Mouse (Mus musculus) splenic B cell, adult 2 months (primary cell): ENCODE data around the gene Edem1.

Experiments
- DNase-seq: peaks from one replicate; pipeline ENCODE4 v3.0.0-alpha.2; 2011; ENCODE audit warnings: low read depth, low spot score
- H3K27me3 ChIP-seq: 2 replicates; pipeline ENCODE4 v1.6.1; 2012; ENCODE audit warnings: mild to moderate bottlenecking, low read length, moderate library complexity, mixed read lengths; ENCODE audit not compliant: control insufficient read depth, poor library complexity, insufficient read depth, severe bottlenecking
- H3K36me3 ChIP-seq: 2 replicates; pipeline ENCODE4 v1.6.1; 2012; ENCODE audit warnings: mild to moderate bottlenecking, low read length, moderate library complexity, mixed read lengths; ENCODE audit not compliant: control insufficient read depth, poor library complexity, insufficient read depth, severe bottlenecking

Gene Edem1

GRCm38 (mm10) chr6:108828234-108828868 lies at the start of gene Edem1:
Edem1 (plus strand) TSS chr6:108828641.
- no peaks in the 10 kb centered on the region for H3K27me3 ChIP-seq
- peak; percentile 97 for DNase-seq

GRCm38 (mm10) chr6:108781865-108782264 lies 46.6 kb upstream of the Edem1 start:
- peak; percentile 74 for DNase-seq

More at GRCm38 (mm10) chr6:108828234-108828868, at the start of gene Edem1:
- no peaks in the 10 kb centered on the region; the same call in 1 of the 2 replicates for H3K36me3 ChIP-seq

DNA sequence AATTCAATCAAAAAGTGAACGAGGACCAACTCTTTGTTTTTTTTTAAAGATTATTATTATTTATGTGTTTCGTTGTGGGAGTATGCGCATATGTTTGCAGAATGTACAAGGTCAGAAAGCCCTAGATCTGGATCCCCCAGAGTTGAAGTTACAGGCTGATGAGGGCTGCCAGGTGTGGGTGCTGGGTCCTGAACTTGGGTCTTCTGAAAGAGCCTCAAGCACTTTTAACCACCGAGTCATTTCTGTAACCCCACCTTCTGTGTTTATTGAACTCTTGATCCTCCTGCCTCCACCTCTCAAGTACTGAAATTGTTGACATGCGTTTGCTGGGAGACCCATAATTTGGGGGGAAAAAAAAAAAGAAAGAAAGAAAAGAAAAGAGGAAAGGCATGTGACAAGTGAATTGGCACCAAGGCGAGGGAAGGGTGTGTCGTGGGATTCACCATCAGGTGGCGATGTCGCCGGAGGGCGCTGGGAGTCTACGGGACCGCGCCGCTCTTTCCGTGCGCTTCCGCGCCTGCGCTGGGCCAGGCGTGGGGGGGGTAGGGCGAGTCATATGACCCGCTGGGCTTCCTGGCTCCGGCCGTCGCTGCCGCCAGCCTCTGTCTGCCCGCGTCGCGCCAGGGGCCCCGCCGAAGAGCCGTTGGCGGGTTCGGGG lies 45.8 kb upstream of the Edem1 start, which contains the start of gene Arl8b:
Gene Arl8b (plus strand): TSS at position 574 of the 658 bp plus-strand sequence.
- no peaks in the 10 kb centered on the region for H3K27me3 ChIP-seq
- no peaks in the 10 kb centered on the region for H3K36me3 ChIP-seq
- peak; percentile 97 for DNase-seq

More at GRCm38 (mm10) chr6:108781865-108782264, 46.6 kb upstream of the Edem1 start:
- Histone ChIP-seq H3K27me3 (no peaks in the 10 kb centered on the region), H3K36me3 (no peaks in the 10 kb centered on the region)

GRCm38 (mm10) chr6:108783184-108783881 lies 45.1 kb upstream of the Edem1 start:
- H3K27me3 ChIP-seq: no peaks in the 10 kb centered on the region
- DNase-seq: peak; percentile 38
- no peaks in the 10 kb centered on the region for H3K36me3 ChIP-seq

DNA sequence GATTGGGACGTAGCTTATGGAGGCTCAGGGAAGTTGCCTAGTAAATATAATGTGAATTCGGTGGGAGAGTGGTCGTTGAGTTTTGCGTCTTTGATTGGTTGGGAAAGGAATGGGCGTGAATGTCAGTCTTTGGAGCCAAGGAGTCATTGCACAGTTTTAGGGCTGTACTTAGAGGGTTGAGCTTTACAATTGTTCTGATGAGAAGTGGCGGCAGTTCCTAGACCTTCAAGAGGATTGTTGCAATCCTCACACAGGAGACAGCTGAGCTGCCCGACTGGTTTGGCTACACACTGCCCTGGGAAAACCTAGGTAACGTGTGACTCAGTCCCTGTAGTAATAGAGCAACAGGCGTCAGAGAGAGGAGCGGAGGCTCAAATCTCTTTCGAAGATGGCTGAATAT lies 44.4 kb upstream of the Edem1 start:
- Histone ChIP-seq H3K27me3 (no peaks in the 10 kb centered on the region), H3K36me3 (no peaks in the 10 kb centered on the region)
- no peak for DNase-seq

DNA sequence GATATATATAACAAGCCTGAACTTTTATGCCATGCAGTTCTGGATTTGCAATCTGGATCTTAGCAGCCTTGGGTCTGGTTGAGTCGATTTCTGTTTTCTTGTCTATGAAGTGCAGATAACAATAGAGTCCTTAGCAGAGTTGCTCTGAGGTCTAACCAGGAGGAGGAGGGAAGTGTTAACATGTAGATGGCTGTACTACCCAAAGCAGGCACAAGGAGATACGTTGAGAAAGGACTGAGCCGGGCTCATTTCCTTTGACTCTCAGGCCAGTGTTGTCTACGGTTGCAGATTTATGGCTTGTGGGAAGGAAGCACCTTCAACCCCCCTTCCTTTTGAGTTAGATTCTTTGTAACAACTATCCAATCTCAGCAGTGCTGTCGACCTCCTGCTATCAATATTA lies 43.6 kb upstream of the Edem1 start:
- peak; percentile 60 for DNase-seq
- Histone ChIP-seq H3K27me3 (no peaks in the 10 kb centered on the region), H3K36me3 (no peaks in the 10 kb centered on the region)

DNA sequence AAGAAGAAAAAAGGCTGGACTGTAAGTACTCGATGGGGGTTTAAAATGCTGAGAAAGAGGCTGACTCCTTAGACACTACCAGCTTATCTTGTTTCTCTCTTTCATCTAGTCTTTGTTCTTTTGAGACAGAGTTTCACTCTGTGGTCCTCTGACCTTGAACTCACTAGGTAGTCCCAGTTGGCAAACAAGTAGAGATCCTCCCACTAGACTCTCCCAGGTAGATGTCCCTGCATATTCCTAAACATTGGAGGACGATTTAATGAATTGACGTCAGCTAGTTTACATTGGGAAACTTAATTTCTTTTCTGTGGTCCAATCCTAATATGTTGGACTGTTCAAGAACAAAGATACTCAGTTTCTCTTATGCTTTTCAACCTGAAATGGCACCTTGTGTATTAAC lies 42.9 kb upstream of the Edem1 start:
- DNase-seq: no peak
- Histone ChIP-seq H3K36me3 (no peaks in the 10 kb centered on the region), H3K27me3 (no peaks in the 10 kb centered on the region)

- Histone ChIP-seq H3K27me3 (no peaks in the 10 kb centered on the region), H3K36me3 (0 out of 2 replicates have a peak, but pooled peaks cover 3% of the 10 kb centered on the region)
- DNase-seq: no peak
Measured at GRCm38 (mm10) chr6:108791498-108791897, 36.9 kb upstream of the Edem1 start.

DNA sequence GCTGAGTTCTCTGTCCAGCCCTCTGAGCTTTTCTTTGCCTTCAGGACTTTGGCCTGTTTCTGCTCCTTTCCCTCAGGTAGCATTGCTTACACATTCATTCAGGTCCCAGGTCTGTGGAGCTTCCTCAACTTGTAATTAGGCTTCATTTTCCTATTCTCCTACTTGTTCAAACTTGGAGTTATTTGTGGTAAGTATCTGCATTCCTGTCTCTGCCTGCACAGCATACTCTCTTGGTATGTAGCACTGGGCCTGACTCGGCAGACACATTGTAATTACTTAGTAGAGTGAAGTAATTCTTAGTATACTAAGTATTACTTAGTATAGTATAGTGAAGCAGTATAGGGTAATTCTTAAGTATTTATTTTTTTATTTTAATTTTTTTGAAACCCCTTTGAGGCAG lies 32.5 kb upstream of the Edem1 start:
- no peaks in the 10 kb centered on the region for H3K27me3 ChIP-seq
- no peak for DNase-seq

GRCm38 (mm10) chr6:108796706-108797105 lies 31.7 kb upstream of the Edem1 start:
- H3K36me3 ChIP-seq: no peaks in the 10 kb centered on the region; the same call in 1 of the 2 replicates
- no peaks in the 10 kb centered on the region for H3K27me3 ChIP-seq
- DNase-seq: no peak

More for the DNA sequence above, 32.5 kb upstream of the Edem1 start:
- peaks cover 2% of the 10 kb centered on the region; the same call in 1 of the 2 replicates for H3K36me3 ChIP-seq

DNA sequence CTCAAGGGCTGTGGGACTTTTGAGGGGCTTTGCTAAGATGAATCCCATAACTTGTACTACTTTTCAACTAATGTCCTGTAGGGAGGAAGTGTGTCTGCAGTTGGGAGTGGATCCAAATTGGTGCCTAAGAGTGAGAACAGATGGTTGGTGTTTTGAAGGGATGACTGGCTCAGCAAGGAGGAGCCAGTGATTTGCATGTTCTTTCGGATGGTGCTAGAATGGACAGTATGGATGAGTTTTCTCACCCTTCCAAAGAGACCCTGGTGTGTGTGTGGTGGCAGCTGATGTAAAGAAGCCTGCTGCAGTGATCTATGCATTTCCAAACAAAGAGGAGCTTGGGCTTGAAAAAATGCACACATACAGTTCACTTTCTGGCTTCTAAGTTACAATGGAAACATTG lies 23.2 kb upstream of the Edem1 start:
- no peak for DNase-seq
- Histone ChIP-seq H3K27me3 (no peaks in the 10 kb centered on the region), H3K36me3 (no peaks in the 10 kb centered on the region)

DNA sequence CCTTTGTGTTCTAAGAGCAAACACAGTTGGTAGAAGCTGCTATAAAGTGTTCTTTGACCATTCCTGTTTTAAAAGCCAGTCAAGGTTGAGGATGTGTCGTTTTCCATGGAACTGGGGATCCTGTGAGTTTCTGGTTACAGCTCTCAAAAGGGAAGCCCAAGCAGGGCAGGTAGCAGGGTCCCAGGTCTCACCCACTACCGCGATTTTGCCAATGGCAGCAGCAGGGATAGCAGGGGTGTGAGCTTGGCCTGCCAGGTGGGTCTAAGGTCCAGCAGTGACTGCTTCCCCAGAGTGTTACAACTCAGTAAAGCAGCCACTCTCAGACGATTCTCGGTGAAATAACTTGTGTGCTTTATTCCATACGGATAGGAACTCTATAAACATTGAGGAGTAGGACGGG lies 22.6 kb upstream of the Edem1 start:
- Histone ChIP-seq H3K27me3 (no peaks in the 10 kb centered on the region), H3K36me3 (no peaks in the 10 kb centered on the region)
- no peak for DNase-seq

GRCm38 (mm10) chr6:108807446-108807845 lies 21.0 kb upstream of the Edem1 start:
- Histone ChIP-seq H3K36me3 (no peaks in the 10 kb centered on the region), H3K27me3 (no peaks in the 10 kb centered on the region)
- peak; percentile 58 for DNase-seq

- no peaks in the 10 kb centered on the region for H3K36me3 ChIP-seq
- no peaks in the 10 kb centered on the region for H3K27me3 ChIP-seq
- peak; percentile 30 for DNase-seq
Measured at GRCm38 (mm10) chr6:108808786-108809185, 19.7 kb upstream of the Edem1 start.

- H3K27me3 ChIP-seq: no peaks in the 10 kb centered on the region
- H3K36me3 ChIP-seq: no peaks in the 10 kb centered on the region
- DNase-seq: no peak
Measured at GRCm38 (mm10) chr6:108810237-108810636, 18.2 kb upstream of the Edem1 start.
